Mouse (Mus musculus): ENCODE results near the gene Rusc2.

GRCm38 (mm10) chr4:43379601-43380000 lies 2.2 kb upstream of the Rusc2 start:
- TF ChIP-seq POLR2A (IDR thresholded peaks at IDR 0.05; ENCODE audit: control insufficient read depth in 1 of 2, insufficient read depth in 1 of 2, low read depth in 1 of 2, low read length in 2 of 2, poor library complexity in 1 of 2) (no peak), CTCF (IDR thresholded peaks at IDR 0.05 in 2 of 3, conservative IDR thresholded peaks at IDR 0.05 in 1 of 3; ENCODE audit: control insufficient read depth in 1 of 3, insufficient read depth in 1 of 3, low read depth in 2 of 3, low read length in 3 of 3, poor library complexity in 1 of 3, severe bottlenecking in 1 of 3) (no peak), KAT2A (conservative IDR thresholded peaks at IDR 0.05; ENCODE audit: low read depth, low read length) (no peak), POLR2AphosphoS2 (IDR thresholded peaks at IDR 0.05; ENCODE audit: low read length) (no peak), HCFC1 (IDR thresholded peaks at IDR 0.05; ENCODE audit: low read depth, low read length) (no peak), GATA1 (IDR thresholded peaks at IDR 0.05; ENCODE audit: low read depth, low read length) (no peak), E2F4 (IDR thresholded peaks at IDR 0.05; ENCODE audit: borderline replicate concordance, low read depth, low read length) (no peak), RCOR1 (IDR thresholded peaks at IDR 0.05; ENCODE audit: low read depth, low read length) (no peak), MYC (IDR thresholded peaks at IDR 0.05; ENCODE audit: low read depth, low read length) (no peak), TCF12 (IDR thresholded peaks at IDR 0.05; ENCODE audit: low read depth, low read length) (no peak), ZC3H11A (IDR thresholded peaks at IDR 0.05; ENCODE audit: low read depth, low read length) (no peak), UBTF (IDR thresholded peaks at IDR 0.05; ENCODE audit: borderline replicate concordance, insufficient read depth, low read depth, low read length) (no peak), MEF2A (IDR thresholded peaks at IDR 0.05; ENCODE audit: extremely low read depth, insufficient replicate concordance, low read depth, low read length, poor library complexity, severe bottlenecking) (no peak), MAX (IDR thresholded peaks at IDR 0.05; ENCODE audit: low read length) (no peak)

Data from MEL (cell line).